Mouse (Mus musculus) retina, postnatal 1 day (tissue): ENCODE measurements at regions not wholly inside any gene's neighbourhood (a gene's known extent, or its start where the extent isn't known, plus 50 kb on each side); places are given as distances from the start of the nearest gene placed in this dataset.

ENCODE experiments used
- DNase-seq: peaks from one replicate; pipeline ENCODE4 v3.0.0-alpha.2; 2012

GRCm38 (mm10) chr10:96504340-96504739 is 112.5 kb upstream of the Btg1 start:
- DNase-seq = no peak

- no peak for DNase-seq
Measured at GRCm38 (mm10) chr10:96515164-96515922, 101.5 kb upstream of the Btg1 start.

- no peak for DNase-seq
Measured at GRCm38 (mm10) chr10:96515923-96516258, 100.9 kb upstream of the Btg1 start.

DNA sequence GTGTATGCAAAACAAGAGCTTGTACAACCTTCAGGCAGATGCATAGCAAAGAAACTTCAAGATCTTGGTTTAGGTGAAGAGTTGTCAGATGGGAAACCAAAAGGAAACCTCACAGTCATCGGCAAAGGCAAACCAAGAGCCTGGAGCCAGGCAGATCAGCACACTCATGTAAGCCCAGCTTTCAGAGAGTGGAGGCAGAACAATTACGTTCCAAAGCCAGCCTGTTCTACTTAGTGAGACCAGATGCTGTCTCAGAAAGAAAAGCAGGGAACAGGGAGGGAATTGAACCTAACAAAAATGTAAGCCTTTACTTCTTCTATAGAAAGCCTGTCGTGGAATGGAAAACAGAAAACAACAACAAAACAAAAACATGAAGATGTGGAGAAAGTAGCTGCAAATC is 97.4 kb upstream of the Btg1 start:
- DNase-seq = no peak

DNA sequence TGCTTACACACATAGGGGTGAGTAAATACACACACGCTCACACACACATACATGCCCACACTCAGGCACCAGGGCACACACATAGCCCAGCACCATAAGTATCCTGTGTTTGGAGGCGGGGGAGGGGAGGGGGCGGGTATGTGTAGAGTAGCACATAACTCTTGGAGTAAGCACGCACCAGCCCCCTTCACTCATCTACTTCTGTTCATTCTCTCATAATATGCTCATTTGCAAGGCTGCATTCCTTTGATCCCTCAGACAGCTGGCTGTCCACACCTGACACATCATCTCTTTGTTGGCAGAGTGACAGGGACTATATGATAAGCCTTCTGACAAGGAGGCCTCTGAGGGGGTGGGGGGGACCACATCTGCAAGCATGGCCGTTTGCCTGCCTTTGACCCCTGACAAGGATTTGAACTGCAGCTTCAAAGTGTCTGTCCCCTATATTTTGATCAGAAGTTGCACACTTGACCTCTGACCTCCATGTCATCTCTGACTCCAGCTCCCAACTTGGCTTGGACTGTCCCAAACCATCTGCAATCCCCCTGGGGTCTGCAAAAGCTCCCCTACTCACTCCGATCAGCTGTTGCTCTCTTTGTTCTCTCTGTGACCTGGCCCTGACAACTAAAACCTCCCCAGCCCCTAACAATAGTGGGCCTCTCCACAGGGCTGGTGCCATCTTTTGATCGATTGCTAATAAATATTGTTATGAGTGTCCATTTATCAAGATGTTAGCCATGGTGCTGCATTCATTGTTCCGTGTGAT is 95.6 kb upstream of the Btg1 start:
- DNase-seq = peak; percentile 32

DNA sequence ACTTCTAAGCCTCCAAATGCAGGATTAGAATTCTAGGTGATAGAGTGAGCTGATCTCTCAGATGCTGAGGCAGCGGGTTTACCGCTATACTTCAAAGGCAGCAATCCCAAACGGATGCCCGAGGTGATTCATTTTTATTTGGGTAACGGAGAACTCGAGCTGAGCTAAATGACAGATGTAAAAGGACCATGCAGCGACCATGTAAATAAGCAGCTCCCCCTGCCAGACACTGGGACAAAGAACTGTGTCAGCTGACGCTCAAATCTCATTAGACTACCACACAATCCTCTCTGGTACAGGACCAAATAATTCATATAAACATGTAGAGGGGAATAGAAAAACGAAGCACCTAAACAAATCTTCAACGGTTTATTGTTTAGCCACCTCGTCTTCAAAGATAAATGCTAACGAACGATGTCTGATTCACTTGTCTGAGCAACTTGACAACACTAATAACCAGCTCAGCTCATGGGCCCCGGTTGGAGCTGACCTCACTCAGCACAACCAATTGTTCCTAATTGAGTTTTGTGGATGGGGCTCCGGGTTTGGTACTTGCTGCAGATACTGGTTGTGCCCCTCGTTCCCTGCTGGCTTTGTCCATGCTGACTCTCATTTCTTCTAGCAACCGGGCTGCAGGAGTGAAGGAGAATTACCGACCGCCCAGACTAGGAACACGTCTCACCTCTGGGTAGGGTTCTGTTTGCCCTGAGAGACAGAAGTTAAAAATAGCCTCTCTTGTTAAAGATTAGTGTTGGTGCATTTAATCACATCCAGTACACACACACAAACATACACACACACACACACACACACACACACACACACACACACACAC is 92.6 kb upstream of the Btg1 start:
- peak; percentile 78 for DNase-seq

- DNase-seq = no peak
Measured at GRCm38 (mm10) chr10:96527864-96528263, 88.9 kb upstream of the Btg1 start.

DNA sequence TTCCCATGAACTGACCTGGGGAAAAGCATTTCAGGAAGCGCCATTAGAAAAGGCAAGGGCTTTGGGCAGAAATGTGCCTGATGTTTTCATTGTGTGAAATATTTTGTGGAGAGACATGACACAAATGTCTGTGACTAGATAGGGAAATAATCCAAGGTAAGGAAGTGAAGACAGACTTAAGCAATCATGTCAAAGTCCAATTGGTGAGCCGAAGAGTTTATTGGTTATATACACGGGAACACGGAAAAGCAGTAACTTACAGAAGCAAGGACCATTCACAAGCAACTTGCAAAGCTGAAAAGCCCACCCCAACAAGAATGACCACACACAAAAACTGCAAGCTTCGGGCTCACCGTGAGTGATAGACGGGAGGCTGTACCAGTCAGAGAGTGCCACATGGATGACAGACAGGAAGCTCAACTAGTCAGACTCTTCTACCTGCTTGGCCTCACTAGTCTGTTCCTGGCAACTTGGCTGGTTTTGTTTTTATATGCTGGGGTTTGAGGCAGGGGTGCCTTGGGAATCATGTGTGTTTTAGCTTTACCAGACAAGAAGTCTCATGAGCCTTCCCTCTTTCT is 82.2 kb upstream of the Btg1 start:
- DNase-seq = no peak

DNA sequence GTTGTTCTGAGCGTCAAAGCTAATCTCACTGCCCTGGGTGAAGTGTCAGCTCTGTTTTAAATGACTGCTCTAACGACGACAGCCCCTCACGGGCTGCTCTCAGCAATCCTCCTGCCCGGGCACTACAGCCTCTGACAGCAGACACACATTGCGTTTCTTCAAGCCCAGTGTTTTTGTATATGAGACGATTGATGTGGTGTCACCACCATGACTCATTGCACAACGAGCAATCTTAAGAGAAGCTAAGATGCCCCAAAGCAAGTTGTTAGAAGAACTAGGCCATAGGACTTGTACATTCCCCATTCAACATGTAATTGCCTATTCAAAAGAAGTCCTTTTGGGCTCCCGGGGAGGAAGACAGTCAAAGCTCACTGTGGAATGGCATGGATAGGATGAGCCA is 81.3 kb upstream of the Btg1 start:
- DNase-seq = peak; percentile 44

DNA sequence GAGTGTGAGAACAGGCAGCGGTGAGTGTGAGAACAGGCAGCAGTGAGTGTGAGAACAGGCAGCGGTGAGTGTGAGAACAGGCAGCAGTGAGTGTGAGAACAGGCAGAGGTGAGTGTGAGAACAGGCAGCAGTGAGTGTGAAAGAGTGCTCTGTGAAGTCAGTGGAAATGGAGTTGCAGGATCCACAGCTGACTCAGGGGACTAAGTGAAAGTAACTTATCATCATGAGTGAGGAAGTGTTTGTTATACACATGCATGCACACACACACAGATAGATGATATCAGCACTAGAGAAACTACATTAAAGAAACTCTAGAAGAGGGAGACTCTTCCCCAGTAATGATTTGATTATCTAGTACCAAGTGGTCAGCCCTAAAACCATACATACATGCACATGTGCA is 76.0 kb upstream of the Btg1 start:
- DNase-seq = no peak

GRCm38 (mm10) chr10:96545312-96545711 is 71.5 kb upstream of the Btg1 start:
- DNase-seq = no peak

DNA sequence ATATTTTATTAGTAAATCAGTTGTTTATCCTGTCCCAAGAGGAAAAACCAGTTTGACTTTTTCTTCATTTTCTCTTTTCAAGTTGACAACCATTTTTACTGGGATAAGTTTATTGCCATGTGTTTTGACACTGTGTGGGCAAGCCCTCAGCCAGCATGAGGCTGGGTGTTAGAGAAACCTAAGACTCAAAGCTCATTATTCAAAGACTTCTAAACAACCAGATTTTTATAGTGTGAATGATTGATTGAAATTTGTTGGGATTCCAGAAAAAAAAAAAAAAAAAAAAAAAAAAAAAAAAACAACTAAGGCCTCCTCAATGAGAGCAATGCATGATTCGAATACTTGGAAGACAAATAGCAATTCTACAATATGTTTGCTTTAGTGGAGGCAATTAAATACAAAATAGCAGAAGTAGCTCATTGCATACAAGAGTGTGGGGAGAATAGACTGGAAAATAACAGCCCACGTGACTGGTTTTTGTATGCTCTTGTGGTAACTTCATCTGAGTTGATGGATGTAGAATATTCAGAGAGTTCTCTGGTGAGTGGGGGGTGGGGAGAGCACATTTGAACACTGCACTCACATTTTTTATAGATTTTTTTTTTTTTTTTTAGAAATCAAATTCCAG is 70.9 kb upstream of the Btg1 start:
- DNase-seq = no peak

- DNase-seq = no peak
Measured at GRCm38 (mm10) chr10:96549651-96550050, 67.2 kb upstream of the Btg1 start.

DNA sequence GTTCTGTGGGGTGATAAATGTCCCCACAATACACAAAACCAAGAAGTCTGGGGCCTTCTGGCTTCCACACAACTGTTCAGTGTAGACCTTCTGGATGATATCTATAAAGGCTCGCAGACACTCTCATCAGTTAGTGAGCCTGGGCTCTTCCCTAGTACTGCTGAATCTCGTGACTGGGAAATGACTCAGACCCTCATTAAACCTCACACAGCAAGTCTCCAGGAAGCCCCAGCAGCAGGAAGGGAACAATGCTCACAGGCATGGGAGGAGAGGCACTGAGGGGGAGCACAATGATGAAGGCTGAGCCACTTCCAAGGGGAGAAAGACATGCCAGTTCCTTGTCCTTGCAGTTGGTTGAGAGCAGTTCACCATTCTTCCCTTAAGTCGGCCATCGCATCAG is 66.5 kb upstream of the Btg1 start:
- no peak for DNase-seq

DNA sequence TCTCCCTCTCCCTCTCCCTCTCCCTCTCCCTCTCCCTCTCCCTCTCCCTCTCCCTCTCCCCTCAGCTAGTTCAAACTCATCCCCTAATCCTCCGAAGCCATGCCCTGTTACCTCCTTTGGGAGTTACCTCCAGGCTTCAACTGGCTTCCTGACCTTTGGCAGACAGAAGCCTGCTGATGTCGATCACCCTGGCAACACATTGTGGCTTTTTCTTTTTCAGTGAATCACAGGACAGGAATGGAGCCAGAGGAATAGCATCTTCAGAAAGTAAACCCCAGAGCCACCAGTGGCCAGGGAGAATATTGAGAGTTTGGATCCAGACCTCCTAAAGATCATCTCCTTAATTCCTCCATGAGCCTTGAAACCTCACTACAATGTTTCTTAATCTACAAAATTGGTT is 59.5 kb upstream of the Btg1 start:
- no peak for DNase-seq

DNA sequence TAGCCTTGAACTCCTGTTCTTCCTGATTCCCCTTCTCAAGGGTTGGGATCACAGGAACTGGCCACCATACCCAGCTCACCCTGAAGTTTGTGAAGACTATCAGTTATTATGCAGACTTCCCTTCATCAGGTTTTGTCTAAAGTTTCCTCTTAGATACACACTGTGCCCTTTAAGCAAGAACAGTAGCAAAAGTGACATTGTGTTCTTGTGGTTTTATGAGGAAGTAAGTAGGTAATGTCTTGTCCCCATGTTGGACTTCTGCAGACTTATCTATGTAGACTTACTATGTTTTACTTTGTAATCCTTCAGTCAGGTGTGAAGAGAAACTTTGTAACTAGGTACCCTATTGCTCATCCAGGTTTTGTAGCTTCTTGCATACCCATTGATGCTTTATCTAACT is 51.5 kb upstream of the Btg1 start:
- DNase-seq = no peak
